Mouse (Mus musculus) neural tube, embryonic 10.5 days (tissue): ENCODE results near the gene Cldn9.

Experiments
- DNase-seq: peaks from one replicate; pipeline ENCODE4 v3.0.0-alpha.2; 2017; ENCODE audit warnings: low spot score; ENCODE audit errors: extremely low spot score

The Cldn9 gene

GRCm38 (mm10) chr17:23653324-23653723 lies 30.5 kb downstream of the Cldn9 start:
- no peak for DNase-seq

DNA sequence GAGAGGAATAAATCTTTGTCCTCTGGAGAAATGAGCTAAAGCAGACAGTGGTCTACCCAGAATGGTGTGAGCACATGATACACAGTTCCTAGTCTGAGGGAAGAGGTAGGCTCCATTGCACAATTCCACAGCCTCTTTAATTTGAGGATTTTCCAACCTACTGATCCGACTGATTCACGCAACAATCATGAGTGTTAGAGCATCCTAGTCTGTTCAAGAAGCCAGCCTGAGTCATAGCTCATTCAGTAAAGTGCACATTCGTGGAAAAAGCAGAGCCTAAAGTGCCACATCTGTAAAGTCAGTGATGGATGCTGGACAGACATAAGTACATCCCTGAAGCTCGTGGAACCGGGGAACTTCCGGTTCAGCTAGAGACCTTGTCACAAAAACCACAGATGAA lies 32.5 kb downstream of the Cldn9 start:
- DNase-seq, result no peak

GRCm38 (mm10) chr17:23645894-23646293 lies 37.9 kb downstream of the Cldn9 start:
- DNase-seq, result no peak

DNA sequence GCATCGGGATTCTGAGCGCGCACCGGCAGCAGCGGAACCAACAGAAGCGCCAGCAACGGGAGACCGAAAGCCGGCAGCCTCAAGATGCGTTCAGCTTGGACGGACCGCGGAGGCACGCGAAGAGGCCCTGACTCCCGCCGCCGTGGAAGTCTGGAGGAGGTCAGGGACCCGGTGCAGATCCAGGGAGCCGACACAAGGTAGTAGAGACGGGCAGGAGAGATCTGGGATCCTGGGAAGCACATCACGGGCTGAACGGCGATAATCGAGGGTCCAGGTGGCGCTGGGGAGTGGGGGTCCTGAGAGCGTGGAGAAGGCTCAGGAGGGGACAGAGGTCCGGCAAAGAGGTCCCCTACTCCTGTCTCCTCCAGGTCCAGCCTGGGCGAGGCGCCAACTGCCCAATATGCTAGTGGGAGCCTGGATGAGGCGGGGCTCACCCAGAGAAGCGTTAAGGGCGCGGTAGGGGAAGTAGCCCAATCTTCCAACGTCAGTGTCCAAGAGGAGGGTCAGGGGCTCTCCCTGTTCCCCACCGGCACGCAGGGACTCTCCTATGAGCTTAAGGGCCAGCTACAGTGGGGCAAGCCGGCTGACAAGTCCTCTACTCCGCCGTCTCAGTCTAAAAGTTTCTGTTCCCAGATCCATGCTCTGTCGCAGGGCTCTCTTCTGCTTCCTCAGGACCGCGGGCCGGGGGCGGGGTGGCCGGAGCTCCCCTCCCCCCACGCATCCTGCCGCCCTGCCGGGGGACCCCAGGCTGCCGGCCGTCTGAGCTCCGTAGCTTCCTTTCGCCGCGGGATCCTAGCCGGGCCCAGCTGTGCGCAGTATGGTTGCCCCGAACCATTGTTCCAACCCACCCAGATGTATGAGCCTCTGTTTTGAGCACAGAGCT lies 39.0 kb downstream of the Cldn9 start, which contains the start of gene Mmp25:
Mmp25 (minus strand) TSS at position 665 of the 883 bp plus-strand sequence.
- peak; percentile 62 for DNase-seq
